Mouse (Mus musculus) fat pad, adult 2 months (tissue): ENCODE measurements around the gene Tfap2c.

Experiments
- DNase-seq: peaks from one replicate; pipeline ENCODE4 v3.0.0-alpha.2; 2011; ENCODE audit warnings: low read depth, low spot score; ENCODE audit errors: extremely low read depth

Tfap2c gene

GRCm38 (mm10) chr2:172551081-172551720, 1.8 kb downstream of the Tfap2c start:
- no peak for DNase-seq

- DNase-seq = no peak
These were observed 2.5 kb downstream of the Tfap2c start for GRCm38 (mm10) chr2:172551872-172552271.

GRCm38 (mm10) chr2:172552666-172553065, 3.3 kb downstream of the Tfap2c start:
- DNase-seq = no peak

DNA sequence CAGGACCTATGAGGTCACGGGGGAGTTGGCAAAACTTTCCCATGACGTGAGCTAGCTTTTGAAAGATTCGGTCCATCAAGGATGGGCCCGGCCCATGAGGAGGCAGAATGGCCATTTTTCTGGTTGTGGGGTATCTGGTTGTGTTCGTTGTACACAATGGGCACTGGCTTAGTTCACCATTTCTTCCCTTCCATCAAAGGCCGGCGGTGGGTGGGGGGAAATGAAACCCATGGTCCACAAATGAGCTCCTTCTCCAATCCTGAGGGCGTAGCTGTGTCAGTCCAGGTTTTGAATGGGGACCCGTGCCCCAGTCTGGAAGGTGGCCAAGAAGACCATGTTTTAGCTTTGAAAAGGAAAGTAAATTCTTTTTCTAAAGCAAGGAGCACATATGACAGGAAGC, 4.8 kb downstream of the Tfap2c start:
- no peak for DNase-seq

GRCm38 (mm10) chr2:172558674-172559468, 9.5 kb downstream of the Tfap2c start:
- no peak for DNase-seq

DNA sequence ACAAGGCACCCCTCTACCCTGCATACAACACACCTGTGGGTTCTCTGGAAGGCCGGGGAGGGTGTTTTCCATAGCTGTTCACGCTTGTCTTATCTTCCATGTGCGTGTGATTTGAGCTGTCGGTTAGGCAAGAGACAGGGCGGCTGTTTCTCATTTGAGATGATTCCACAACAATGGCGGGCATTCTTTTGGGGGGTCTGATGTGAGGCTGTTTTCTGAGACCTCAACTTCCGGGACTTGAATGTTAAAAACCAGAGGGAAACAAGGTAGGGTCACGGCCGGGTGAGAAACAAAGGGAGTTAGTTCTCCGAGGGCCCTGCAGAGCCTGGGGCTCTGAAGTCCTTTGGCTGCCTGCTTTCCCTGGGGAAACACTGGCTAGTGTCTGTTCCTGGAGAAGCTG, 11.6 kb downstream of the Tfap2c start:
- no peak for DNase-seq

DNA sequence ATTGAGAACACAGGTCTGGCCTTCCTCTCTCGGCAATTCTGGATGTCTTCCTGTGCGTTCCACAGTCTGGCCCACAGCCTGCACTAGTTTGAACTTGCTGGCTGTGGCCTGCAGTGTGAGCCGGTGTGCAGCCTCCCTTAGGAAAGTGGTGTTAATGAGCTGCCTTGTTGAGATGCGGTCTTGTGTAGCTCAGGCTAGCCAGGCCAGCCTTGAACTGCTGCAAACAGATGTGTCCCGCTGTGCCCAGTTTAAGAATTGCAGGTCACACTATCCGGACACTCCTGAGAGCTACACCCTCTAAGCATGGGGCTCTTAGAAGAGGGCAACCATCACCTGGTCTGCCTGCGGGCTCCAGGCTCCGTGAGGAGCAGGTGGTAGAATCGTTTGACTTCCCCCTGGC, 18.4 kb downstream of the Tfap2c start:
- DNase-seq = no peak

DNA sequence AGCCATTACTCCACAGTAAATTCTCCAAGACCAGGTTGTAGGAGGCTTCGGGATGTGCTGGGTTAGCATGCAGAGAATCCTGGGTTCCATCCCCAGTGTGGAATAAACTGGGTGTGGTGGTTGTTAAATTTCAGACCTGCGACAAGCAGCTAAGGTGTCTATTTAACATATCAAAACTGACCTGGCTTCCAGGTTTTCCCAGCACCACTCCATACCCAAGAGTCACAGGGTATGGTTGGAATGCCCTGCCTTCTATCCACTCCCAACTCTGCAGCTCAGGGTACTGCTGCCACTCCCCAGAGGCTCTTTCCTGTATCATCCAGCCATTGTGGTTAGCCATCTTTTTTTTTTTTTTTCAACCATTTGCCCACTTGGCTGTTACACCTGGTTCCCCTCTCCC, 19.1 kb downstream of the Tfap2c start:
- DNase-seq = no peak

DNA sequence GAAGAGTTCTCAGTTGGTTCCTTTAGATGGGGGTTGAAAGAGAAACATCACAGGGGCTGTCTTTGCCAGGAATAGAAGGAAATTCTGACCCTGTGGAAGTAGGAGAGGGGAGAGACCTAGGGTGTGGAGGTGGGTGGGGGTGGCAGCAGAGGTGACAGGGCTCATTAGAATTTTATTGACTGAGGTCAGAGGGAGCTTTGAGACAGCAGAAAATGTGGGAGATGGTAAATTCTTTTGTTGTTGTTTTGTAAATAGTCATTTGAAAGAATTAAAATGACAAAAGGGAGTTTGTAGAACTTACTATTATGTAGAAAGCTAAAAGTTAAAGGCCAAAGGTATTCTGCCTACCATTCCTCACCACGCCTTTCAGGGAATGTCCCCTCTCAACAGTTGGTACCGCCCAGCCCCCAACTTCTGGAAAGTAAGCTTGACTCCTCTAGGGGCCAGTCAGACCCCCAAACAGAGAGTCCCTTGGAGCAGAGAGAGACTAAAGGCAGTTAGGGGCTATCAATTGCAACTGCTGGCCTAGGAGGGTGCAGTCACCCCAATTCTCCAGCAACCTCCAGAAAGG, 27.9 kb downstream of the Tfap2c start:
- no peak for DNase-seq

GRCm38 (mm10) chr2:172579221-172579620, 29.8 kb downstream of the Tfap2c start:
- DNase-seq = no peak

DNA sequence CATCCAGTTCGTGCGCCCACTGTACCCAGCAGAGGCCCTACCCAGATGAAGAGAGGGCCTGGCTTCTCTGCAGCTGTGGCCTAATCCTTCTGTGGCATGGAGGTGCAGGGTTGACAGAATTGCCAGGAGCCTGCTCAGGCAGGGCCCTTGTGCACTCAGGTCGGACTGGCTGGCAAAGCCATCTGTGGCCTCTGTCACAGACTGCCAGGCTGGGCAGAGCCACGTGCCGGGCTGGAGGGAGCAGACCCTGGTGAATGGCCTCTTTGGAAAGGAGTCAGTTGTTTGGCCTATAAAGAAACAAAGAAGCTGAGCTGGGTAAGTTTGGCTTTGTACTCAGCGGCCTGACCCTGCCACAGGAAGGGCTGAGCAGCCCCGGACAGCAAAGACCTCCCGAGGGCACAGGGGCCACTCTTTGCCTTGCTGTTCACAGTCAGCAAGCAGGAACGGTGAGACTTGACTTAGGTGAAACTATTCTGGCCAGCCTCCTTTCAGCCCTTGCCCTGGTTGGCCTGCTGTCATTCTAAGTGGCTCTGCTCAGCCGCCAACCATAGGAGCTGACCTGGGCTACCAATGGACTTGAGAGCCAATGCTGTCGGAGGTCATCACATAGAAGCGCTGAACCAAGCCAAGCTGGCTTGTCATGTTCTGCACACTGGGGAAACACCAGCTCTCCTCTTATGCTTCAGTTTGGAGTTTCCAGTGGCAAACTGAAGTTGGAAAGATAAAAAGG, 31.3 kb downstream of the Tfap2c start:
- no peak for DNase-seq

GRCm38 (mm10) chr2:172583312-172583711, 33.9 kb downstream of the Tfap2c start:
- no peak for DNase-seq

DNA sequence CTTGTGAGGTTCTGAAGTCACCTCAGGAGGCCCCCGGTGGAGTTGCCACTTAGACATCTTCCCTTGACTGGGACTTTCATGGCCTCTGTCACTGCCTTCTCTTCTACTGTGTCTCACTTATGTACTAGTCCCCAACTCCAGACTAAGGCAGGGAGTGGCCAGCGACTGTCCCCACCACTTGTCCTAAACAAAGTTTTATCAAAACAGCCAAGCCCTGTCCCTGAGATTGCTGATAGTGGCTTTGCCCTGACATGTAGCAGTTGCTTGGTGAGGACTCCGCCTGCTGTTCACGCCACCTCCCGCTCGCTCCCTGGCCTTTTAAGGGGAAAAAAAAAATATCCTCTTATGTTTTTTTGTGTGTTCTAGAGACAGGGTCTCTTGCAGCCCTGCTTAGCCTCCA, 35.9 kb downstream of the Tfap2c start:
- no peak for DNase-seq

DNA sequence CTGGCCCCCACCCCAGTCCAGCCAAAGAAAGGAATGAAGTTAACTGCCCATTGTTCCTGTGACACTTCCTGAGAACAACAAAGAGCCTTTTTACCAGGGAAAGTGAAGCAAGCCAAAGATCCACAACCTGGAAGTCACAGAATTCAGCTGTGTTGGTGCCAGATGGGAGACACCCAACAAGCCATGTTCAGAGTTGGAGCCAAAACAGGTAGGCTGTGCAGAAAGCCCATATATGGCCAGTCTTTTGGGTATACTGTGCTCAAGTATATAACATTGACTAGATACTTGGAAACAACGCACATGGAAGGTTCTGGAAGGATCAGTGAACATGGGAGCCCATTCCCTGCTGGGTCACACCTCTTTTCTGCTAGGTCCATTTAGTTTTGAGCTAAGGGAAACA, 39.7 kb downstream of the Tfap2c start:
- DNase-seq = peak; percentile 82

DNA sequence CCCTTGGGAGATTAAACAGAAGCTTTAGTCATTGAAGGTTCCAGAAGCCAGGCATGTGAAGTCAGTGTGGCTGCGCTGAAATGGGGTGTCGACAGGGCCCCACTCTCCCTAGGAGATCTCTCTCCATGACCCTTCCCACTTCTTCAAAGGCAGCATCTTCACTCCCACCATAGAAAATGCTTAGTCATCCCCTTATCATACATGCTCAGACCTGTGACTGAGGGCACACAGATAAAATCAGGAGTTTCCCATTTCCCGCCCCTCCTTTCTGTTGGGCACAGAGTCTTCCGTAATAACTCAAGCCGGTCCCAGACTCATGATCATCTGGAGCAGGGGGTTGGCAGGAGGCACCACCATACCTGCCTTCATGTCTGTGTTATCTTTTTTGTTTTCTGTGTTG, 41.4 kb downstream of the Tfap2c start:
- DNase-seq = no peak

GRCm38 (mm10) chr2:172594326-172594725, 44.9 kb downstream of the Tfap2c start:
- no peak for DNase-seq

DNA sequence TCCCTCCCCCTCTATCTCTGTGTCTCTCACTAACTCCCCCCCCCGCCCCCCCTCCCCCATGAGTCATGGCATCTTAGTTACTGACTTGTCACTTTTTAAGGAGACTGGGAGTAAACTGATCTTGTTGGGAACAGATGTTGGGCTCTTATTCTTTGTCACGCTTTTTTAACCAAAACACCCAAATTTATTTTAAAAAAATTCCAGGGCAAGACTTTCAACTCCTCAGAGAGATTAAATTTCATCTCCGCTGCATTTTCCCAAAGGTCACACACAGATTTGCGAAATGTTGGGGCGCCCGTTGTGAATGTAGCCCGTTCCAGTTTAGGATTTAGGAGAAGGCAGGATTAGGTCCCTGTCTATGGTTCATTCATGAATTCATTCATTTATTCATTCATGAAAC, 47.7 kb downstream of the Tfap2c start:
- DNase-seq = no peak

GRCm38 (mm10) chr2:172597881-172598280, 48.5 kb downstream of the Tfap2c start:
- no peak for DNase-seq

DNA sequence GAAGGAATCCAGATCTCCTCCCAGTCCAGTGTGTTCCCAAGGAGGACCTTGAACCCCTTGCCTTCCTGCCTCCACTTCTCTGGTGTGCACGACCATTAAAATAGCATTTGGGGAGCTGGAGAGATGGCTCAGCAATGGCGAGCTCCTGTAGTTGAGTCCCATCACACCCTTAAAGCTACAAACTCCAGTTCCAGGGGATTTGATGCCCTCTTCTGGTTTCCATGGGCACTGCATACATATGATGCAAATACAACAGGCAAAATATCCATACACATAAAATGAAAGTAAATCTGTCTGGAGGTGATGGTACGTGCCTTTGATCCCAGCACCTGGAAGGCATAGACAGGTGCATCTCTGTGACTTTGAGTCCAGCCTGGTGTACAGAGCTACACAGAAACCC, 55.2 kb downstream of the Tfap2c start:
- no peak for DNase-seq

DNA sequence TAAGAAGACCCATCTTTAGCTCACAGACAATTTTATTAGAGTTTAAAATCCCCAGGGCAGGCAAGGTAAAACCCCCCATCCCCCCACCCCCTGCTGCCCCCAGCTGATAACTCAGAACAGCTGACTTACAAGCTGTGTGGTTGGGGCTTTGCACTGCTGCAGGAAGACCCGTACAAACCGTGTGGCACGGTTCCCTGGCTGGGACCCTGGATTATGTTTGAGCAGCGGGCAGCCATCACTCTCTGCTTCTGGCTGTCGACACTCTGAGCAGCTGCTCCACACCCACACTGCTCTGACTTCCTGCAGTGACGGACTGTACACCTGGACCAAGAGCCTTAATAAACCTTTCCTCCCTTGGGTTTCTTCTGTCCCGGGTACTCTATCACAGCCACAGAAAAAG, 56.2 kb downstream of the Tfap2c start:
- DNase-seq = no peak

DNA sequence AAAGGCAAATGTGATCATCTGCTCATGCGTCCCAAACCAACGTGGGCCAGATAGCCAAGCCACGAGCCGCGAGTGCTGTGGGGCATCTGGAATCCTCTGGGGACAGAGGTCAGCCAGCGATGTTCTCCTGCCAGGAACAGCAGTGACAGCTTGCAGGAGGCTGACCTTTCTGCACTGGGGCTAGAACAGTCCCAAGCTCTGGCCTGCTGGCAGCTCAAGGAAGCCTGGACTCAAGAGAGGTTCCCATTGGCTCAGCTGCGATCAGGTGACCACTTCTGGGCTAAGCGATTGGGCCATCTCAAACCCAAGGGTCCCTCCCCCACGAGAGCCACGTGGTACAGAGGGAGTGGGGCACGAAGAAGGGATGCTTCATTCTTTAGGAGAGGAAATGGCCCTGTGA, 58.3 kb downstream of the Tfap2c start:
- DNase-seq = no peak
